Mouse (Mus musculus): ENCODE measurements at regions not wholly inside any gene's neighbourhood (a gene's known extent, or its start where the extent isn't known, plus 50 kb on each side); places are given as distances from the start of the nearest gene placed in this dataset.

- Histone ChIP-seq H3K9me3 (ENCODE audit: low read length) (no peaks in the 10 kb centered on the region), H3K4me2 (ENCODE audit: low read depth, low read length) (no peak overlapping the region), H3K36me3 (ENCODE audit: insufficient read depth, low read length) (no peaks in the 10 kb centered on the region), H3K27ac (no peak overlapping the region), H3K4me1 (ENCODE audit: insufficient read depth, low read length) (no peaks in the 10 kb centered on the region), H3K9ac (replicated peaks; ENCODE audit: low read length) (no peak overlapping the region), H3K27me3 (ENCODE audit: insufficient read depth, low read length) (no peaks in the 10 kb centered on the region), H3K4me3 (ENCODE audit: low read length) (no peak overlapping the region)
- no peak for ATAC-seq
- no peak for TF ChIP-seq CTCF (IDR thresholded peaks at IDR 0.05; ENCODE audit: low read depth)
- WGBS, result 83% methylated on average over 14 of the region's 14 CpGs
- DNase-seq (ENCODE audit: low spot score), result no peak
Observed at GRCm38 (mm10) chr17:29775836-29776235, 59.0 kb upstream of the Ccdc167 start.

- Histone ChIP-seq H3K4me3 (ENCODE audit: low read length) (no peak overlapping the region), H3K9me3 (ENCODE audit: low read length) (no peaks in the 10 kb centered on the region), H3K4me2 (ENCODE audit: low read depth, low read length) (no peak overlapping the region), H3K36me3 (ENCODE audit: insufficient read depth, low read length) (no peaks in the 10 kb centered on the region), H3K27me3 (ENCODE audit: insufficient read depth, low read length) (no peaks in the 10 kb centered on the region), H3K27ac (no peak overlapping the region), H3K9ac (replicated peaks; ENCODE audit: low read length) (no peak overlapping the region), H3K4me1 (ENCODE audit: insufficient read depth, low read length) (no peaks in the 10 kb centered on the region)
- peak; percentile 77 for TF ChIP-seq CTCF (IDR thresholded peaks at IDR 0.05; ENCODE audit: low read depth)
- ATAC-seq, result peak; percentile 50; the same call in 1 of the 2 replicates
- WGBS, result 21% methylated on average over 14 of the region's 14 CpGs
- DNase-seq (ENCODE audit: low spot score), result peak; percentile 40
Observed at GRCm38 (mm10) chr17:29773339-29773738, 56.5 kb upstream of the Ccdc167 start.

GRCm38 (mm10) chr17:29770914-29771313 is 54.1 kb upstream of the Ccdc167 start:
- H3K9ac ChIP-seq (replicated peaks; ENCODE audit: low read length), result no peak overlapping the region
- WGBS, result 63% methylated on average over 9 of the region's 9 CpGs
- no peak overlapping the region for H3K4me3 ChIP-seq (ENCODE audit: low read length)
- no peaks in the 10 kb centered on the region for H3K36me3 ChIP-seq (ENCODE audit: insufficient read depth, low read length)
- no peak for ATAC-seq
- no peak for DNase-seq (ENCODE audit: low spot score)
- H3K9me3 ChIP-seq (ENCODE audit: low read length), result no peaks in the 10 kb centered on the region
- no peak overlapping the region for H3K4me2 ChIP-seq (ENCODE audit: low read depth, low read length)
- no peak overlapping the region for H3K27ac ChIP-seq
- TF ChIP-seq CTCF (IDR thresholded peaks at IDR 0.05; ENCODE audit: low read depth), result no peak
- H3K4me1 ChIP-seq (ENCODE audit: insufficient read depth, low read length), result no peaks in the 10 kb centered on the region
- H3K27me3 ChIP-seq (ENCODE audit: insufficient read depth, low read length), result no peaks in the 10 kb centered on the region

- H3K4me1 ChIP-seq (ENCODE audit: insufficient read depth, low read length), result no peaks in the 10 kb centered on the region
- DNase-seq (ENCODE audit: low spot score) (no peak), ATAC-seq (no peak)
- no peak overlapping the region for H3K9ac ChIP-seq (replicated peaks; ENCODE audit: low read length)
- 91% methylated on average over 10 of the region's 10 CpGs for WGBS
- no peak overlapping the region for H3K27ac ChIP-seq
- no peak overlapping the region for H3K4me3 ChIP-seq (ENCODE audit: low read length)
- TF ChIP-seq CTCF (IDR thresholded peaks at IDR 0.05; ENCODE audit: low read depth), result no peak
- no peaks in the 10 kb centered on the region for H3K27me3 ChIP-seq (ENCODE audit: insufficient read depth, low read length)
- H3K36me3 ChIP-seq (ENCODE audit: insufficient read depth, low read length), result no peaks in the 10 kb centered on the region
- no peaks in the 10 kb centered on the region for H3K9me3 ChIP-seq (ENCODE audit: low read length)
- no peak overlapping the region for H3K4me2 ChIP-seq (ENCODE audit: low read depth, low read length)
Observed at GRCm38 (mm10) chr17:29769631-29770030, 52.8 kb upstream of the Ccdc167 start.

- Histone ChIP-seq H3K27ac (no peak overlapping the region), H3K27me3 (ENCODE audit: insufficient read depth, low read length) (no peaks in the 10 kb centered on the region), H3K4me3 (ENCODE audit: low read length) (no peak overlapping the region), H3K4me2 (ENCODE audit: low read depth, low read length) (no peak overlapping the region), H3K36me3 (ENCODE audit: insufficient read depth, low read length) (no peaks in the 10 kb centered on the region), H3K9ac (replicated peaks; ENCODE audit: low read length) (no peak overlapping the region), H3K4me1 (ENCODE audit: insufficient read depth, low read length) (no peaks in the 10 kb centered on the region), H3K9me3 (ENCODE audit: low read length) (no peaks in the 10 kb centered on the region)
- ATAC-seq (no peak), DNase-seq (ENCODE audit: low spot score) (no peak)
- TF ChIP-seq CTCF (IDR thresholded peaks at IDR 0.05; ENCODE audit: low read depth), result no peak
- 79% methylated on average over 7 of the region's 7 CpGs for WGBS
Observed at GRCm38 (mm10) chr17:29769143-29769542, 52.3 kb upstream of the Ccdc167 start.

- Histone ChIP-seq H3K27me3 (ENCODE audit: insufficient read depth, low read length) (no peaks in the 10 kb centered on the region), H3K4me3 (ENCODE audit: low read length) (no peak overlapping the region), H3K36me3 (ENCODE audit: insufficient read depth, low read length) (no peaks in the 10 kb centered on the region), H3K9ac (replicated peaks; ENCODE audit: low read length) (no peak overlapping the region), H3K27ac (no peak overlapping the region), H3K4me2 (ENCODE audit: low read depth, low read length) (no peak overlapping the region), H3K9me3 (ENCODE audit: low read length) (no peaks in the 10 kb centered on the region), H3K4me1 (ENCODE audit: insufficient read depth, low read length) (no peaks in the 10 kb centered on the region)
- no peak for TF ChIP-seq CTCF (IDR thresholded peaks at IDR 0.05; ENCODE audit: low read depth)
- no peak for DNase-seq (ENCODE audit: low spot score)
- 67% methylated on average over 5 of the region's 5 CpGs for WGBS
- ATAC-seq, result no peak
Observed at GRCm38 (mm10) chr17:29768642-29769041, 51.8 kb upstream of the Ccdc167 start.

Data from hindbrain, postnatal 0 days (tissue).